Mouse (Mus musculus) embryonic facial prominence, embryonic 10.5 days (tissue): ENCODE data around the gene Tbx21. TPM values are rescaled to one million over a fixed set of nuclear protein-coding genes. Genes with fewer than 3 reads are reported as not detected.
A peak's percentile ranks its signal among the peaks of the same experiment; 100 is the strongest.

Experiments
- DNase-seq: peaks from one replicate; pipeline ENCODE4 v3.0.0-alpha.2; 2017; ENCODE audit warnings: low spot score
- H3K27ac ChIP-seq: fragments of 300-500 bp; sonication (generic); replicated peaks from 2 replicates; pipeline ENCODE4 v1.5.1; 2016; ENCODE audit warnings: mild to moderate bottlenecking
- H3K27me3 ChIP-seq: fragments of 300-500 bp; sonication (generic); replicated peaks from 2 replicates; pipeline ENCODE4 v1.6.1; 2016; ENCODE audit warnings: low read depth, mild to moderate bottlenecking; ENCODE audit not compliant: poor library complexity, severe bottlenecking
- H3K36me3 ChIP-seq: fragments of 300-500 bp; sonication (generic); replicated peaks from 2 replicates; pipeline ENCODE4 v1.6.1; 2016; ENCODE audit warnings: mild to moderate bottlenecking, moderate library complexity
- H3K4me1 ChIP-seq: fragments of 300-500 bp; sonication (generic); 2 replicates; pipeline ENCODE4 v1.6.1; 2016
- H3K4me3 ChIP-seq: fragments of 300-500 bp; sonication (generic); 2 replicates; pipeline ENCODE4 v1.5.1; 2016; ENCODE audit warnings: mild to moderate bottlenecking, moderate library complexity
- H3K9me3 ChIP-seq: fragments of 300-500 bp; sonication (generic); 2 replicates; pipeline ENCODE4 v1.6.1; 2016; ENCODE audit warnings: mild to moderate bottlenecking
- WGBS: fragments of 180-500 bp; shearing (Covaris S2); methylation state at CpG from one replicate; pipeline ENCODE4 v1.1.7; 2016; 5-methylcytosine and 5-hydroxymethylcytosine counted together
- polyA plus RNA-seq: library from polyadenylated mRNA; unstranded; fragments of >200 nt; fragmentation: Nextera tagmentation; extraction: Ambion mirVana; gene quantifications from 2 replicates; pipeline ENCODE4 v1.2.1, GENCODE M21; 2016

The Tbx21 gene
- polyA plus RNA-seq, 1 experiment from 2014 or later, result 0.17 TPM

- Histone ChIP-seq H3K4me1 (peaks cover 65% of the 10 kb centered on the region), H3K27ac (peak overlapping the region; percentile 75; the same call in 1 of the 2 replicates), H3K4me3 (peak overlapping the region; percentile 61), H3K36me3 (no peaks in the 10 kb centered on the region), H3K9me3 (no peaks in the 10 kb centered on the region), H3K27me3 (peaks cover 74% of the 10 kb centered on the region)
- no peak for DNase-seq
- WGBS, result 14% methylated on average over 19 of the region's 19 CpGs
Observed at GRCm38 (mm10) chr11:97127470-97128223, 12.5 kb upstream of the Tbx21 start.

GRCm38 (mm10) chr11:97126645-97127468, 11.7 kb upstream of the Tbx21 start:
- H3K4me3 ChIP-seq, result peak overlapping the region; percentile 61
- H3K36me3 ChIP-seq, result no peaks in the 10 kb centered on the region
- H3K27me3 ChIP-seq, result peaks cover 68% of the 10 kb centered on the region
- peak; percentile 61 for DNase-seq
- 3% methylated on average over 32 of the region's 32 CpGs for WGBS
- H3K4me1 ChIP-seq, result peaks cover 60% of the 10 kb centered on the region
- peak overlapping the region; percentile 75 for H3K27ac ChIP-seq
- no peaks in the 10 kb centered on the region for H3K9me3 ChIP-seq

- H3K4me1 ChIP-seq, result peaks cover 83% of the 10 kb centered on the region
- H3K27me3 ChIP-seq, result peaks cover 55% of the 10 kb centered on the region
- no peaks in the 10 kb centered on the region for H3K36me3 ChIP-seq
- H3K4me3 ChIP-seq, result no peak overlapping the region
- H3K9me3 ChIP-seq, result no peaks in the 10 kb centered on the region
- no peak for DNase-seq
- H3K27ac ChIP-seq, result no peak overlapping the region
- WGBS, result 55% methylated on average over 10 of the region's 10 CpGs
Observed at GRCm38 (mm10) chr11:97124266-97125036, 9.3 kb upstream of the Tbx21 start.

GRCm38 (mm10) chr11:97123282-97123890, 8.3 kb upstream of the Tbx21 start:
- H3K36me3 ChIP-seq, result no peaks in the 10 kb centered on the region
- DNase-seq, result peak; percentile 39
- 16% methylated on average over 11 of the region's 11 CpGs for WGBS

GRCm38 (mm10) chr11:97120641-97121040, 5.5 kb upstream of the Tbx21 start:
- Histone ChIP-seq H3K9me3 (no peaks in the 10 kb centered on the region), H3K4me1 (peaks cover 60% of the 10 kb centered on the region), H3K4me3 (0 out of 2 replicates have a peak overlapping the region, but pooled peaks have one; percentile 2), H3K27me3 (peaks cover 59% of the 10 kb centered on the region), H3K36me3 (no peaks in the 10 kb centered on the region), H3K27ac (peak overlapping the region; percentile 65)
- WGBS, result 67% methylated on average over 3 of the region's 3 CpGs
- no peak for DNase-seq

More at GRCm38 (mm10) chr11:97123282-97123890, 8.3 kb upstream of the Tbx21 start:
- H3K9me3 ChIP-seq, result no peaks in the 10 kb centered on the region
- H3K27me3 ChIP-seq, result peaks cover 55% of the 10 kb centered on the region
- H3K4me3 ChIP-seq, result peak overlapping the region; percentile 31; the same call in 1 of the 2 replicates
- peaks cover 82% of the 10 kb centered on the region for H3K4me1 ChIP-seq
- 0 out of 2 replicates have a peak overlapping the region, but pooled peaks have one; percentile 10 for H3K27ac ChIP-seq

- Histone ChIP-seq H3K27me3 (peaks cover 60% of the 10 kb centered on the region), H3K9me3 (no peaks in the 10 kb centered on the region), H3K4me3 (0 out of 2 replicates have a peak overlapping the region, but pooled peaks have one; percentile 1), H3K27ac (peak overlapping the region; percentile 57), H3K4me1 (peaks cover 60% of the 10 kb centered on the region), H3K36me3 (no peaks in the 10 kb centered on the region)
- WGBS, result 41% methylated on average over 10 of the region's 10 CpGs
- no peak for DNase-seq
Observed at GRCm38 (mm10) chr11:97120221-97120620, 5.1 kb upstream of the Tbx21 start.

GRCm38 (mm10) chr11:97115797-97116196, 666 bp upstream of the Tbx21 start:
- Histone ChIP-seq H3K4me3 (peak overlapping the region; percentile 55), H3K36me3 (no peaks in the 10 kb centered on the region), H3K9me3 (no peaks in the 10 kb centered on the region), H3K27me3 (peaks cover 91% of the 10 kb centered on the region), H3K27ac (no peak overlapping the region), H3K4me1 (peaks cover 44% of the 10 kb centered on the region)
- no peak for DNase-seq
- WGBS, result 9% methylated on average over 11 of the region's 11 CpGs

GRCm38 (mm10) chr11:97112519-97113125, 2.5 kb downstream of the Tbx21 start:
- Histone ChIP-seq H3K4me3 (no peak overlapping the region), H3K9me3 (no peaks in the 10 kb centered on the region), H3K27me3 (peaks cover 69% of the 10 kb centered on the region), H3K27ac (no peak overlapping the region), H3K4me1 (peaks cover 24% of the 10 kb centered on the region), H3K36me3 (no peaks in the 10 kb centered on the region)
- no peak for DNase-seq
- 79% methylated on average over 9 of the region's 9 CpGs for WGBS

GRCm38 (mm10) chr11:97108976-97109375, 6.2 kb downstream of the Tbx21 start:
- Histone ChIP-seq H3K27me3 (peaks cover 35% of the 10 kb centered on the region), H3K4me1 (peaks cover 5% of the 10 kb centered on the region), H3K36me3 (no peaks in the 10 kb centered on the region), H3K9me3 (no peaks in the 10 kb centered on the region), H3K27ac (no peak overlapping the region), H3K4me3 (no peak overlapping the region)
- DNase-seq, result no peak
- 85% methylated on average over 16 of the region's 16 CpGs for WGBS

- no peak overlapping the region for H3K4me3 ChIP-seq
- peaks cover 21% of the 10 kb centered on the region for H3K27me3 ChIP-seq
- no peak overlapping the region for H3K27ac ChIP-seq
- DNase-seq, result no peak
- no peaks in the 10 kb centered on the region for H3K36me3 ChIP-seq
- WGBS, result 94% methylated on average over 9 of the region's 9 CpGs
- H3K9me3 ChIP-seq, result no peaks in the 10 kb centered on the region
- H3K4me1 ChIP-seq, result peaks cover under 1% of the 10 kb centered on the region; the same call in 1 of the 2 replicates
Observed at GRCm38 (mm10) chr11:97104091-97104483, 11.0 kb downstream of the Tbx21 start.

GRCm38 (mm10) chr11:97103163-97104090, 11.7 kb downstream of the Tbx21 start:
- Histone ChIP-seq H3K27me3 (peaks cover 27% of the 10 kb centered on the region), H3K9me3 (no peaks in the 10 kb centered on the region), H3K27ac (no peak overlapping the region), H3K4me1 (peaks cover 7% of the 10 kb centered on the region), H3K4me3 (no peak overlapping the region), H3K36me3 (no peaks in the 10 kb centered on the region)
- DNase-seq, result no peak
- whole genome bisulfite sequencing, result 94% methylated on average over 10 of the region's 10 CpGs
